Mouse (Mus musculus) kidney, embryonic 15.5 days (tissue): ENCODE measurements around the gene Bloc1s1. TPM values are rescaled to one million over a fixed set of nuclear protein-coding genes. Genes with fewer than 3 reads are reported as not detected.

Experiments
- ATAC-seq: fragments of 200-750 bp; cut with Nextera tagmentation; replicated peaks from 2 replicates; pipeline ENCODE4 v1.8.0; 2017; ENCODE audit warnings: moderate TSS enrichment; ENCODE audit not compliant: low FRiP score
- H3K27ac ChIP-seq: fragments of 300-500 bp; sonication (generic); 2 replicates; pipeline ENCODE4 v1.5.1; 2015; ENCODE audit warnings: mild to moderate bottlenecking, inconsistent platforms
- H3K27me3 ChIP-seq: fragments of 300-500 bp; sonication (generic); 2 replicates; pipeline ENCODE4 v1.6.1; 2015; ENCODE audit warnings: inconsistent platforms
- H3K36me3 ChIP-seq: fragments of 300-500 bp; sonication (generic); 2 replicates; pipeline ENCODE4 v1.6.1; 2015; ENCODE audit warnings: inconsistent platforms
- H3K4me1 ChIP-seq: fragments of 300-500 bp; sonication (generic); 2 replicates; pipeline ENCODE4 v1.6.1; 2015; ENCODE audit warnings: inconsistent platforms
- H3K4me2 ChIP-seq: fragments of 300-500 bp; sonication (generic); 2 replicates; pipeline ENCODE4 v1.6.1; 2015; ENCODE audit warnings: moderate library complexity, mild to moderate bottlenecking, inconsistent platforms
- H3K4me3 ChIP-seq: fragments of 300-500 bp; sonication (generic); replicated peaks from 2 replicates; pipeline ENCODE4 v1.5.1; 2015; ENCODE audit warnings: mild to moderate bottlenecking, inconsistent platforms
- H3K9ac ChIP-seq: fragments of 300-500 bp; sonication (generic); 2 replicates; pipeline ENCODE4 v1.6.1; 2015; ENCODE audit warnings: mild to moderate bottlenecking, inconsistent platforms
- H3K9me3 ChIP-seq: fragments of 300-500 bp; sonication (generic); replicated peaks from 2 replicates; pipeline ENCODE4 v1.6.1; 2016; ENCODE audit warnings: inconsistent platforms
- WGBS: fragments of 180-500 bp; shearing (Covaris S2); methylation state at CpG from one replicate; pipeline ENCODE4 v1.1.7; 2015; ENCODE audit warnings: mixed read lengths; 5-methylcytosine and 5-hydroxymethylcytosine counted together
- polyA plus RNA-seq: library from polyadenylated mRNA; unstranded; fragments of >200 nt; fragmentation: Nextera tagmentation; extraction: Ambion mirVana; gene quantifications from 2 replicates; pipeline ENCODE4 v1.2.1, GENCODE M21; 2015

The Bloc1s1 gene
- polyA plus RNA-seq, 1 experiment from 2014 or later: 231 TPM

DNA sequence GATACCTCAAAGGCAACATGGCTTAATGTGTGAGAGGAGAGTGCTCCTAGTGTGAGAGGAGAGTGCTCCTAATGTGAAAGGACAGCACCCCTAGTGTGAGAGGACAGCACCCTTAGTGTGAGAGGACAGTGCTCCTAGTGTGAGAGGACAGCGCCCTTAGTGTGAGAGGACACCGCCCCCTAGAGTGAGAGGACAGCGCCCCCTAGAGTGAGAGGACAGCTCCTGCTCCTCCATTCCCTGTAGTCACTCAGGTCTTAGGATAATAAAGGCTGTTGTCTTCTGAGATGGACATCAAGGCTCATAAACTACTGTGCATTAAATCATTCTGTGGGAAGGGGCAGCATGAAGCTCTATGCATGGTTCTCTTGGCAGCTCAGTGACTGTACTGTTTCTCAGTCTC lies 21.8 kb upstream of the Bloc1s1 start:
- ATAC-seq: 0 out of 2 replicates have a peak, but pooled peaks have one; percentile 6
- no peaks in the 10 kb centered on the region for H3K36me3 ChIP-seq
- no peak overlapping the region for H3K4me3 ChIP-seq
- no peaks in the 10 kb centered on the region for H3K9me3 ChIP-seq
- WGBS: 26% methylated on average over 3 of the region's 3 CpGs
- H3K27me3 ChIP-seq: no peaks in the 10 kb centered on the region
- no peak overlapping the region for H3K27ac ChIP-seq
- no peak overlapping the region for H3K4me2 ChIP-seq
- H3K4me1 ChIP-seq: no peaks in the 10 kb centered on the region
- H3K9ac ChIP-seq: no peak overlapping the region

DNA sequence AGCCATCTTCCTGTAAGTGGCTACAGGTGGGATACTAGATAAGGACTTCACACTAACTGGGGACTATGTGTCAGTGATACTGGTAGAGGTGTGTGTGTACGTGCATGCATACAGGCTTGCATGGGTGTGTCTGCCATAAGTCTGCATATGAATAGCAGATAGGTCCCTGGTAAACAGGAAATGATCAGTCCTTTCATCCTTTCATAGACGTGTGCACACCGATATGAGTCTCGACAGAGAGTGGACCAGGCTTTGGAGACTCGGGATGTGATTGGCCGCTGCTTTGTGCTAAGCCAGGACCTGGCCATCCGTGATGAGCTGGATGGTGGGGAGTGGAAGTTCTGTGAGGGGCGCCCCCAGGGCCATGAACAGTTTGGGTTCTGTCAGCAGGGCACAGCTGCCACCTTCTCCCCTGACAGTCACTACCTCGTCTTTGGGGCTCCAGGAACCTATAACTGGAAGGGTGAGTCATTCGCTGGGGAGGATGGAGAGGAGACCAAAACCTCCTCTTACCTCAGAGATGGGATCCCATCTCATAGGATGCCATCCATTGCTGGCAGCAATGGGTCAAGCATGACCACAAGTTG lies 16.7 kb upstream of the Bloc1s1 start:
- no peak overlapping the region for H3K9ac ChIP-seq
- WGBS: 80% methylated on average over 10 of the region's 10 CpGs
- H3K9me3 ChIP-seq: no peaks in the 10 kb centered on the region
- peaks cover 13% of the 10 kb centered on the region for H3K27me3 ChIP-seq
- H3K4me3 ChIP-seq: no peak overlapping the region
- H3K27ac ChIP-seq: no peak overlapping the region
- no peaks in the 10 kb centered on the region for H3K36me3 ChIP-seq
- no peak for ATAC-seq
- H3K4me1 ChIP-seq: no peaks in the 10 kb centered on the region
- H3K4me2 ChIP-seq: no peak overlapping the region

DNA sequence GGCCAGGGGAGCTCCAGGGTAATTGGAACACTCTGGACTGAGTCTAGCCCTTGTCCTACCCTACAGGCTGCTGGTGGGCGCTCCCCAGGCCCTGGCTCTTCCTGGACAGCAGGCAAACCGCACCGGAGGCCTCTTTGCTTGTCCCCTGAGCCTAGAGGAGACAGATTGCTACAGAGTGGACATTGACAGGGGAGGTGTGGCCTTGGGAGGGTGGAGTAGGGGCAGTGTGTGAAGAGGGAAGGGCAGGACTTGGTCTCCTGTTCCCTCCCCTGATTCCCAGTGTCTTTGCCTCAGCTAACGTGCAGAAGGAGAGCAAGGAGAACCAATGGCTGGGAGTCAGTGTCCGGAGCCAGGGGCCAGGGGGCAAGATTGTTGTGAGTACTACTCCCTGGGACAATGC lies 15.1 kb upstream of the Bloc1s1 start:
- Histone ChIP-seq H3K9ac (no peak overlapping the region), H3K36me3 (no peaks in the 10 kb centered on the region), H3K27ac (no peak overlapping the region), H3K4me3 (no peak overlapping the region), H3K4me1 (peaks cover 6% of the 10 kb centered on the region; the same call in 1 of the 2 replicates), H3K9me3 (no peaks in the 10 kb centered on the region), H3K4me2 (no peak overlapping the region), H3K27me3 (peaks cover 29% of the 10 kb centered on the region)
- ATAC-seq: no peak
- 45% methylated on average over 5 of the region's 5 CpGs for WGBS

DNA sequence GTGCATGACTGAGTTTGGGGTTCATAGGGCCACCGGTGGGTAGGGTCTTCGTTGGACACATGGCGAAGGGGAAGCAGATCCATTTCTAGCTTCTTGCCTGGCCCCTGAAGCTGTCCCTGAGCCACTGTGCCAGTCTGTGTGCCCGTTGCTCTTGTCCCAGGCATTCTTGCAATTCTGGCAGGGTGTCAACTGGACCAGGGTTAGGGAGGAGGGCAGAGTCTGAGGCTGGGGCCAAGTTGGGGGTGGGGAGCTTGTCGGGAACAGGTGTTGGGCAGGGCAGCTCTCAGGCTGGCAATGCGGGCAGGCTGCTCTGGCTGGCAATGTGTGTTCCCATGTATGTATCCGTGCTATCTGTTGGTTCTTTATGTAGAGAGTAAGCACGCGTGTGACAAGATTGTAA lies 14.6 kb upstream of the Bloc1s1 start:
- no peak overlapping the region for H3K4me2 ChIP-seq
- no peaks in the 10 kb centered on the region for H3K9me3 ChIP-seq
- WGBS: 85% methylated on average over 9 of the region's 9 CpGs
- H3K4me3 ChIP-seq: no peak overlapping the region
- no peak for ATAC-seq
- peaks cover 34% of the 10 kb centered on the region for H3K27me3 ChIP-seq
- H3K27ac ChIP-seq: no peak overlapping the region
- H3K9ac ChIP-seq: no peak overlapping the region
- H3K4me1 ChIP-seq: peaks cover 11% of the 10 kb centered on the region
- no peaks in the 10 kb centered on the region for H3K36me3 ChIP-seq

DNA sequence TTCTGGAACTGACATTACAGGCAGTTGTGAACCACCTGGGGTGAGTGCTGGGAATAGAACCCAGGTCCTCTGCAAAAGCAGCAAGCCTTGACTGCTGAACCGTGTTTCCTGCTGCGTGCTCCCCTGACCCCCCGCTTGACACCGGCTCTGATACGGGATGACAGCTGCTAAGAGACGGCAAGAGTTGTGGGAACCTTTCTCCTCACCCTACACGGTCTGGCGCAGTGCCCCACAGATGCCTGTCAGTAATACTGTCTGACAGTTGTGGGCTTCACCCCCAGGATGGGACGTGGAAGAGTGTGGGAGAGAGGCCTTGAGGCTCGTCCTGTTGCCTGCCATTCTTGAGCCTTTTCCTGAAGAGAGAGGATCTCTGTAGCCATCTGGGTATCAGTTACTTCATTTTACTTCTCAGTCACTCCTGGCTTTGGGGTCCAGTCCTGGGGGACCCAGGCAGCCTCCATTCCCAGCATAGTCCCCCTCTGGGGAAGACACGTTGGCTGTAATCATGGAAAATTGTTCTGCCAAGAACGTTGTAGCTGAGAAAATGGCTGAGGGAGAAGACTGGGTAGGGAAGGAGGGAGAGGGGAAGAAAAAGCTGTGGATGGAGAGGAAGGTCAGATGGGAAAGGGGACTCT lies 14.0 kb upstream of the Bloc1s1 start:
- H3K4me3 ChIP-seq: no peak overlapping the region
- peaks cover 16% of the 10 kb centered on the region for H3K4me1 ChIP-seq
- H3K27me3 ChIP-seq: peaks cover 40% of the 10 kb centered on the region
- 58% methylated on average over 12 of the region's 12 CpGs for WGBS
- no peak overlapping the region for H3K27ac ChIP-seq
- H3K36me3 ChIP-seq: no peaks in the 10 kb centered on the region
- no peaks in the 10 kb centered on the region for H3K9me3 ChIP-seq
- H3K4me2 ChIP-seq: no peak overlapping the region
- H3K9ac ChIP-seq: no peak overlapping the region
- no peak for ATAC-seq

DNA sequence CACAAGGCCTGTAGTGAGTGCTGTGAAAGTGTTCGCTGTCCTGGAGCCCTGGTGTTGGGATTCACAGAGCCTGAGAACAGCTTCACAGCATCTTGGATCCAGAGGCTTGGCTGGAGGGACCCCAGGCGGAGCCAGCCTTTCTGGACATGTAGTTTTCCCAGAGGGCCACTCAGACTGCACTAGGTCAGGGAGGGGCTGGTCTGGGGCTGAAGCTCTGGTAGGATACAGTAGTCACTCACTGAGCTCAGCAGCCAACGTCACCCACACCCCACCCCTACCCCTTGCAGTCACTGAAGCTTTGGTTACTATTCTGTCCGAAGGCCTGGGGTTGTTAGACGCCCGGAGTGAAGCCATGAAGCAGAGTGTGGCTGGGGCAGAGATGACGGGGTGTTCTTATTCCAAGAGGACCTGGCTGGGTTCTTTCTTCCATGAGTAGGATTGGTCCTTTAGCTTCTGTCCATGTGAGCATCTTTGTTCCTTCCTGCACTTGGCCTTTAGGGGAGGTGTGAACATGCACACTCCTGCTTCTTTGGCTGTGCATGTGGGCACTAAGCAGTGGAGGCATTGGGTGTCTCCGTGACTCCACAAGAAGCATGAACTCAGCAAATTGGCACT lies 12.1 kb upstream of the Bloc1s1 start:
- peaks cover 60% of the 10 kb centered on the region for H3K27me3 ChIP-seq
- no peak; the same call in 1 of the 2 replicates for ATAC-seq
- H3K4me2 ChIP-seq: peak overlapping the region; percentile 9; the same call in 1 of the 2 replicates
- no peak overlapping the region for H3K4me3 ChIP-seq
- H3K9ac ChIP-seq: no peak overlapping the region
- H3K4me1 ChIP-seq: peaks cover 16% of the 10 kb centered on the region
- H3K9me3 ChIP-seq: no peaks in the 10 kb centered on the region
- 73% methylated on average over 8 of the region's 8 CpGs for WGBS
- no peak overlapping the region for H3K27ac ChIP-seq
- no peaks in the 10 kb centered on the region for H3K36me3 ChIP-seq

DNA sequence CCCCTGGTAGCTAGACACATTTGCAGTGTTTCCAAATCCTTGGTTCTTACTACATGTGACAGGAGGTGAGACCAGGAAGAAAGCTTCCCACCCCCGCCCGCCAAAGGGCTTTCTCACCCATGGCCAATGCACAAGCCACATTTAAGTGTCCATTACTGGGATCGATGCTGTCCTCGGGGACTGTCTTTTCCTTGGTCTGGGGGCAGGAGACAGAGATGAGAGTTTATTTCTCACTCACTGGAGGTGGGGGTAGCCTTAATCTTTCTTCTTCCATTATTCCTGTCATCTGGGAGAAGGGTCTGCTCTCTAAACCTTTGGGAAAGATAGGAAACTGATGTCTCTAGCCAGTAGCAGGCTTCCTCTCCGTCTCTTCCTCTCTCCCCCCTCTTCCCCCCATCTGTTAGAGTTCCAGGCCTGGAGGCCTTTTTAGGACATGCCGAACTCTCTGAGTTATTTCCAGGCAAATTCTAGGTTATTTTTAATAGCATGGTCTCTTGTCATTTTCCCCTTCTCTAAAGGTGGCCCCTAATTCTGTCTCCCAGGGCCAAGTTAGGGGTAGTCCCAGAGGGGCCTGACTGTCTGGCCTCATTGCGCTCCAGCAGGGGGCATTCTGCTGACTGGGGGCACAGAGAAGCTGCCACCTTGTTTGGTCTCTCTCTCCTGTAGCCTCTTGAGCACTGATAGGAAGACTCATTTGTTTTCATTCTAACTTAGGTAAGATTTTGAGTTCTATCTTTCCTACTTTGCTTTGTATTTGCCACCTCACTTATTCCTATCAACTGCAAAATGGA lies 11.4 kb upstream of the Bloc1s1 start:
- 62% methylated on average over 7 of the region's 7 CpGs for WGBS
- H3K36me3 ChIP-seq: no peaks in the 10 kb centered on the region
- H3K27me3 ChIP-seq: peaks cover 67% of the 10 kb centered on the region
- no peak overlapping the region for H3K4me3 ChIP-seq
- no peak for ATAC-seq
- H3K27ac ChIP-seq: no peak overlapping the region
- no peaks in the 10 kb centered on the region for H3K9me3 ChIP-seq
- H3K4me1 ChIP-seq: peaks cover 16% of the 10 kb centered on the region
- no peak overlapping the region for H3K9ac ChIP-seq
- H3K4me2 ChIP-seq: no peak overlapping the region

DNA sequence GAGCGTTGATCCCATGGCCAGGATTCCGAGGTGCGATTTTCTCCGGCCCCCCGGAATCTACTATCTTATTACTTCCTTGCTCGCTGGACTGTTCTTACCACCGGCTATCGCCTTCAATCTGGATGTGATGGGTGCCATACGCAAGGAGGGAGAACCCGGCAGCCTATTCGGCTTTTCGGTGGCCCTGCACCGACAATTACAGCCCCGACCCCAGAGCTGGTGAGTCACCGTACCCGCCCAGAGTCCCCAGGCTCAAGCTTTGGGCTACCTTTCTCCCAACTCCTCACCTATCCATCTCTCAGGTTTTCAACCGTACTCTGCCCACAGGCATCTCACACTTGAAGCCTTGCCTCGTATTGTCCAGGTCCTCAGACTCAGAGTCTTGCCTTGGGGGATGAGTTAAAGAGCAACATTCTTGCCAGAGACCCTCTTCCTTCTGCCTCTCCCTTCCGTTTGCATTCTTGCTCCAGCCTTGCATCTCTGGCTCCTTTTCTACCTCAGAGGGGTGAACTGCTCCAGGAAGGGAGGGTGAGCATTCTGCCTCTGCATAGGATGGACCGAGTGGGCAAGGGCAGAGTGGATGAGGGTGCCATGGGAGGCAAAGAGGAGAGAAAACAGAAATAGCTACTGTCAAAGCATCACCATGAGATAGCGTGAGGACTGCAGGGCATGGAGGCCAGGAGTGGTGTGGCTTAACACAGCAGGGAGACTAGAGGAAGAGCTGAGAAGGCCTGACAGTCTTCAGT lies 10.3 kb upstream of the Bloc1s1 start:
- 3% methylated on average over 21 of the region's 21 CpGs for WGBS
- 0 out of 2 replicates have a peak, but pooled peaks have one; percentile 9 for ATAC-seq

DNA sequence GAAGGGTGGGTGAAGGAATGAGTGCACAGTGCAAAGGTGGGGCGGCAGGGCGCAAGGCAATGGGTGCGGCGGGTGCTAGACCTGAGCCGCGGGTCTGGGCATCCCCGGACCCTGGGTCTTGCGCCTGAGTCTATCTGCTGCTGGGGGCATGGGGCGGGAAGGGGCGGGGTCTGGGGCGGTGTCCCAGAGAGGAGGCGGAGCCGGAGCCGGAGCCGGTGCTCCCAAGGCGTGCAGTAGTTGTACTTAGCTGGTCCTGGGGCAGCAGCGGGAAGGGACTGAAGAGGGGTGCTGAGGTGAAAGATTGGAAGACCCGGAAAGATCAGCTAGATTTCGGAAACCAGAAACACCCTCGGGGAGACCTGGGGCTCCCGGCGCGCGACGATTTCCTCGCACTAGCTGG lies 9.7 kb upstream of the Bloc1s1 start, which contains the start of gene Itga7:
TSS of gene Itga7 (plus strand) at position 245 of the 400 bp plus-strand sequence.
- ATAC-seq: peak; percentile 85
- Histone ChIP-seq H3K27me3 (peaks cover 75% of the 10 kb centered on the region), H3K27ac (no peak within 1 kb of the TSS), H3K9ac (no peak within 1 kb of the TSS), H3K4me2 (peak within 1 kb of the TSS; percentile 89), H3K9me3 (no peaks in the 10 kb centered on the region), H3K36me3 (no peaks in the 10 kb centered on the region), H3K4me1 (peaks cover 16% of the 10 kb centered on the region), H3K4me3 (peak within 1 kb of the TSS; percentile 48)
- under 1% methylated on average over 25 of the region's 26 CpGs for WGBS

More for the DNA sequence above, 10.3 kb upstream of the Bloc1s1 start:
- H3K9ac ChIP-seq: no peak overlapping the region
- H3K4me2 ChIP-seq: peak overlapping the region; percentile 89
- H3K36me3 ChIP-seq: no peaks in the 10 kb centered on the region
- H3K9me3 ChIP-seq: no peaks in the 10 kb centered on the region
- peaks cover 75% of the 10 kb centered on the region for H3K27me3 ChIP-seq
- peak overlapping the region; percentile 48 for H3K4me3 ChIP-seq
- peaks cover 16% of the 10 kb centered on the region for H3K4me1 ChIP-seq
- no peak overlapping the region for H3K27ac ChIP-seq

DNA sequence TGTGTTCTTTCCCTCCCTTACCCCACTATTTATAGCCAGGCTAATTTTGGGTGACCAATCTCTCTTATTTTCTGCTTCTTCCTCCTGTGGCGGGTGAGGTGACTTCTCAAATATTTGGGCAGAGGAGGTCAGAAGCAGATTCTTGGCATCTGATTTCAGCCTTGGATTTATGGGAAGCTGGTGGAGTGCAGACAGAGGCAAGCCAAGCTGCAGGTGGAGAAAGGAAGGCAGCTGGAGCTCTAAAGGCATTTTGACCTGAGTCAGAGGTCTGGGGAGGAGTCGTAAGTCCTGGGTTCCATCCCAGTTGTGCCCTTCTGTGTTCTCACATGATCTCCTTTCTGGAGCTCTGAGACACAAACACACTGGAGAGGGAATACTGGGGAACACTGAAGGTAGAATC lies 7.6 kb upstream of the Bloc1s1 start:
- H3K4me3 ChIP-seq: no peak overlapping the region
- H3K27ac ChIP-seq: no peak overlapping the region
- peaks cover 80% of the 10 kb centered on the region for H3K27me3 ChIP-seq
- no peak for ATAC-seq
- H3K9me3 ChIP-seq: no peaks in the 10 kb centered on the region
- H3K36me3 ChIP-seq: no peaks in the 10 kb centered on the region
- 17% methylated on average over 2 of the region's 2 CpGs for WGBS
- no peak overlapping the region for H3K4me2 ChIP-seq
- no peak overlapping the region for H3K9ac ChIP-seq
- peaks cover 16% of the 10 kb centered on the region for H3K4me1 ChIP-seq

DNA sequence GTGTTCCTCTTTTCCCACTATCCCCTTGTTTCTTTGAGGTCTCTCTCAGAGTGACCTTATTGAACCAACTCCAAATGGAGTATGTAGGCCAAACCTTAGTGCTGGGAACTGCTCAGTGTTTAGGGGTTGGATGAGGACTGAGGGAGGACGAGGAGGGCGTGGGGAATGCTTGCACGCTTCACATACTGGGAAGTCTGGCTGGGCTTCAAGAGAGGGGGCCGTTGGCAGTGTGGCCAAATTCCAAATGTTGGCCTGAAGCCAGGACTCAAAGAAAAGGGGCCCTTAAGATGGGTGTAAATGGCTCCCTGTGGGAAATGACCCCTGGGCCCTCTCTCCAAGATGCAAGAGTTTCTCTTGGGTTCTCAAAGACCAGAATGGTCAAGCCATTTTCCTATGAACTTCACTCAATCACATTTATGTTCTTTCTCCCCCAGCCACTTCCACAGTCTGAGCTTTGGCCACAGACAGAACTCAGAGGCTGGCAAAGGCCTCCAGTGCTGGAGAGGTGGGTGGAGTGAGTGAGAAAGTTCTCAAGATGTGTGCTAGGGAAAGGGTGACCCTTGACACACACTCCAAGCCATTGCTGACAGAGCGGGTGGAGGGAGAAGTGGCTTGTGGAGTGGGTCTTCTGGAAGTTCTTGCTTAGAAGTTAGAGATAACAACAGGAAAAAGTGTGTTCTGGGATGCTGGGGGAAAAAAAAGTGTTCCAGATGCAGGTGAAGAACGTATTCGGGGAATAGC lies 6.0 kb upstream of the Bloc1s1 start:
- peaks cover 16% of the 10 kb centered on the region for H3K4me1 ChIP-seq
- no peak overlapping the region for H3K4me3 ChIP-seq
- ATAC-seq: no peak
- H3K9me3 ChIP-seq: no peaks in the 10 kb centered on the region
- no peak overlapping the region for H3K4me2 ChIP-seq
- no peak overlapping the region for H3K9ac ChIP-seq
- H3K27ac ChIP-seq: no peak overlapping the region
- WGBS: 68% methylated on average over 7 of the region's 7 CpGs
- H3K36me3 ChIP-seq: no peaks in the 10 kb centered on the region
- peaks cover 63% of the 10 kb centered on the region for H3K27me3 ChIP-seq
